Mouse (Mus musculus) limb, embryonic 12.5 days (tissue): Measurements from ENCODE around the gene Srm. TPM values are rescaled to one million over a fixed set of nuclear protein-coding genes. Genes with fewer than 3 reads are reported as not detected.

Source experiments
- ATAC-seq: fragments of 200-750 bp; cut with Nextera tagmentation; 2 replicates; pipeline ENCODE4 v1.8.0; 2017; ENCODE audit warnings: low read depth, moderate TSS enrichment; ENCODE audit not compliant: insufficient number of reproducible peaks, insufficient read depth, low FRiP score, low TSS enrichment
- H3K27ac ChIP-seq: fragments of 300-500 bp; sonication (generic); 2 replicates; pipeline ENCODE4 v1.5.1; 2016; ENCODE audit warnings: mild to moderate bottlenecking, moderate library complexity
- H3K27me3 ChIP-seq: fragments of 300-500 bp; sonication (generic); 2 replicates; pipeline ENCODE4 v1.6.1; 2016; ENCODE audit warnings: mild to moderate bottlenecking, moderate library complexity
- H3K36me3 ChIP-seq: fragments of 300-500 bp; sonication (generic); 2 replicates; pipeline ENCODE4 v1.6.1; 2016; ENCODE audit warnings: mild to moderate bottlenecking, moderate library complexity
- H3K4me1 ChIP-seq: fragments of 300-500 bp; sonication (generic); replicated peaks from 2 replicates; pipeline ENCODE4 v1.6.1; 2016
- H3K4me2 ChIP-seq: fragments of 300-500 bp; sonication (generic); 2 replicates; pipeline ENCODE4 v1.6.1; 2016; ENCODE audit warnings: mild to moderate bottlenecking, moderate library complexity
- H3K4me3 ChIP-seq: fragments of 300-500 bp; sonication (generic); replicated peaks from 2 replicates; pipeline ENCODE4 v1.5.1; 2016; ENCODE audit warnings: mild to moderate bottlenecking
- H3K9ac ChIP-seq: fragments of 300-500 bp; sonication (generic); replicated peaks from 2 replicates; pipeline ENCODE4 v1.6.1; 2016; ENCODE audit warnings: mild to moderate bottlenecking, moderate library complexity
- H3K9me3 ChIP-seq: fragments of 300-500 bp; sonication (generic); 2 replicates; pipeline ENCODE4 v1.6.1; 2016; ENCODE audit warnings: mild to moderate bottlenecking, moderate library complexity
- WGBS: fragments of 180-500 bp; shearing (Covaris S2); methylation state at CpG from one replicate; pipeline ENCODE4 v1.1.7; 2016; 5-methylcytosine and 5-hydroxymethylcytosine counted together
- polyA plus RNA-seq: library from polyadenylated mRNA; unstranded; fragments of >200 nt; fragmentation: Nextera tagmentation; extraction: Ambion mirVana; gene quantifications from 2 replicates; pipeline ENCODE4 v1.2.1, GENCODE M21; 2016

Srm gene
- polyA plus RNA-seq, 1 experiment from 2014 or later: 190 TPM

DNA sequence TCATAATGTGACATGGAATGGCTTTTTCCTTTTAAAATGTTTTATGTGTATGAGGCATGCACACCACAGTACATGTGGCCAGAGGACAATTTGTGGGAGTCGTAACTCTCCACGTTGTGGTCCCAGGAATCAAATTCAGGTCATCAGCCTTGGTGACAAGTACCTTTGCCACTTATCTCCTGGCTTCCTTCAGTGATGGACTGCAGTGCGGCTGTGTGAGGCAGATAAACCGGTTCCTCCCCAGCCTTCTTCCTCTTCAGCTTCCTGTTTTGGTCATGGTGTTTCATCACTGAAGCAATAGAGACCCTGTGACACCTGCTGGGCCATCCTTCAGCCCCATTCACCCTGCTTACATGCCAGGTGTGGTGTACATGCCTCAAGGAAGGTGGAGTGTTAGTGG lies 8.0 kb upstream of the Srm start:
- Histone ChIP-seq H3K4me1 (no peaks in the 10 kb centered on the region), H3K36me3 (peaks cover 54% of the 10 kb centered on the region), H3K4me2 (no peak overlapping the region), H3K9ac (no peak overlapping the region), H3K27ac (no peak overlapping the region), H3K4me3 (no peak overlapping the region), H3K27me3 (no peaks in the 10 kb centered on the region), H3K9me3 (no peaks in the 10 kb centered on the region)
- ATAC-seq: no peak
- 86% methylated on average over 4 of the region's 4 CpGs for WGBS

DNA sequence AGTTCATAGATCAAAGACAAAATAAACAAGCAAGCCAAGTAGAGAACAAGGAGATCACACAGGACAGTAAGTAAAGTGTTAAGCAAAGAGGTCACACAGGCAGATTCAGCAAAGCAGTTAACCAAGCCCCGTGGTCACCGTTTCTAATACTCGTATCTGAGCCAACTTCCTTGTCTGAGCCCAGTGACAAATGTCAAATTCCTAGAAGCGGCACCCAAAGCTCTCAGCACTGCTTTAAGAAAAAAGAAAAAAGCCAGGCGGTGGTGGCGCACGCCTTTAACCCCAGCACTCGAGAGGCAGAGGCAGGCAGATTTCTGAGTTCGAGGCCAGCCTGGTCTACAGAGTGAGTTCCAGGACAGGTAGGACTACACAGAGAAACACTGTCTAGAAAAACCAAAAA lies 4.7 kb upstream of the Srm start:
- no peak overlapping the region for H3K27ac ChIP-seq
- no peak overlapping the region for H3K4me3 ChIP-seq
- H3K36me3 ChIP-seq: peaks cover 20% of the 10 kb centered on the region
- no peak overlapping the region for H3K9ac ChIP-seq
- H3K4me1 ChIP-seq: peaks cover 4% of the 10 kb centered on the region; the same call in 1 of the 2 replicates
- 77% methylated on average over 9 of the region's 9 CpGs for WGBS
- H3K9me3 ChIP-seq: no peaks in the 10 kb centered on the region
- ATAC-seq: no peak
- H3K4me2 ChIP-seq: no peak overlapping the region
- no peaks in the 10 kb centered on the region for H3K27me3 ChIP-seq

DNA sequence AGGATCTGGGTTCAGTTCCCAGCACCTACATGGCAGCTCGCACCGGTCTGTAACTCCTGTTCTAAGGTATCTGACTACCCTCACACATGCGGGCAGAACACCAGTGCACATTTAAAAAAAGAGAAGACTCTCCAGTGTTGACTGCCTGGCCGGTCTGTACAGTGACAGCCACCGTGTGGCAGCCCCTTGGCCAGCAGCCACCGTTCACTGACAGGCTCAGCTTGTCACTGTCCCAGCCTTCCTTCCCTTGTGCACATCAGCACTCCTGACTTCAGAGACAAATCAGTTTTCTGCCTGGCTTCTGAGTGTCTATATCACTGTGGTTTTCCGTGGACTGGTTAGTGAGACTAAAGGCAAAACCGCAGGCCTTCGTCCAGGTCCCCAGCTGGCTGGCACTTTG lies 2.5 kb upstream of the Srm start:
- no peak for ATAC-seq
- WGBS: 83% methylated on average over 9 of the region's 9 CpGs
- H3K36me3 ChIP-seq: peaks cover 12% of the 10 kb centered on the region
- no peaks in the 10 kb centered on the region for H3K27me3 ChIP-seq
- no peak overlapping the region for H3K4me2 ChIP-seq
- H3K4me1 ChIP-seq: peaks cover 15% of the 10 kb centered on the region
- H3K27ac ChIP-seq: no peak overlapping the region
- no peaks in the 10 kb centered on the region for H3K9me3 ChIP-seq
- no peak overlapping the region for H3K9ac ChIP-seq
- H3K4me3 ChIP-seq: no peak overlapping the region

DNA sequence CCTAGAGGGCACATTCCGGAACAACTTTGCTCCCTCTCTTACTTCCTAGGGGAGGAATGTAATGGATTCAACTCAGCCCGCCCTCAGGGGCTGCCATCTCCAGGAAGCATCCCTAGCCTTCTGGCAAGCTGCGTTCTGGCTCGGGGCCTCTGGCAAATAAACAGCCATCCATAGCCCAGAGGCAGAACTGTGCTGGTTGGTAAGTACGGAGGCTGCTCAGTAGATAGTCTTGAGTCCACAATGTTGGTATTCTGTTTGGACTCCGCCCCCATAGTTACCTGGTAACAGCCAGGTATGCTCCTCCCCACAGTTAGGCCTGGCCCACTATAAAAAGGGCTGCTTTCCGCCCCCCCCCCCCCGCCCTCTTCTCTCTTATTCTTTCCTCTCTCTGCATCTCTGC lies 1.7 kb upstream of the Srm start:
- ATAC-seq: no peak
- 54% methylated on average over 7 of the region's 8 CpGs for WGBS

DNA sequence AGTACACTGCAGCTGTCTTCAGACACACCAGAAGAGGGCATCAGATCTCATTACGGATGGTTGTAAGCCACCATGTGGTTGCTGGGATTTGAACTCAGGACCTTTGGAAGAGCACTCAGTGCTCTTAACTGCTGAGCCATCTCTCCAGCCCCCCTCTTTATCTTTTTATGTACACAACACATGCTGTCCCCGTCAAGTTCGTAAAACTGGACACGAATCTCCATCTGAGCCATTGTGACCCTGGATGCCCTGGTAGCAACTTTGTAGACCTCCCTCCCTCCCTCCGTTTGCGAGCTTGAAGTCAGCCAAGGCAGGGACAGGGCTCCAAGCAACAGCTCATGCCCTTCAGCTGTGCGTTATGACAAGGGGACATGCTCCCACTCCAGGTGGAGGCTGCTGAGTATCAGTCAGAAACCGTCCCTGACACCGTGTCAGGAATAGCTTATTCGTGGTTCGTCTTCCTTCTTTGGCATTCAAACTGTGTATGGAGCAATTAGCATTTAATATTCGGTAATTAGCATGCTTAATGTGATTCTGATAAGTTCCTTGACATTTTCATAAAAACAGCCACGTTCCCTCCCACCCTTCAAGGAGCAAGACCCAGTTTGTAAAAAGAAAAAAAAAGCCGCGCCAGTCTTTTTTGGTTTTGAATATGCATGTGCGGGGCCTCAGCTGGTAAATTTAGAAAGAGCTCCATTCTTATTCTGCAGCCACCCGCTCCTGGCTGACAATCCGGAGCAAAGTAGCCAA lies 707 bp upstream of the Srm start:
- ATAC-seq: no peak
- Histone ChIP-seq H3K27ac (peak overlapping the region; percentile 66), H3K9me3 (no peaks in the 10 kb centered on the region), H3K4me1 (peaks cover 15% of the 10 kb centered on the region), H3K4me3 (peak overlapping the region; percentile 98), H3K36me3 (peaks cover 30% of the 10 kb centered on the region), H3K9ac (peak overlapping the region; percentile 52), H3K27me3 (no peaks in the 10 kb centered on the region), H3K4me2 (peak overlapping the region; percentile 91)
- WGBS: 7% methylated on average over 18 of the region's 18 CpGs

More for the DNA sequence above, 1.7 kb upstream of the Srm start:
- H3K4me1 ChIP-seq: peaks cover 15% of the 10 kb centered on the region
- H3K27me3 ChIP-seq: no peaks in the 10 kb centered on the region
- H3K9ac ChIP-seq: no peak overlapping the region
- peaks cover 19% of the 10 kb centered on the region for H3K36me3 ChIP-seq
- H3K4me2 ChIP-seq: no peak overlapping the region
- no peaks in the 10 kb centered on the region for H3K9me3 ChIP-seq
- no peak overlapping the region for H3K4me3 ChIP-seq
- no peak overlapping the region for H3K27ac ChIP-seq

DNA sequence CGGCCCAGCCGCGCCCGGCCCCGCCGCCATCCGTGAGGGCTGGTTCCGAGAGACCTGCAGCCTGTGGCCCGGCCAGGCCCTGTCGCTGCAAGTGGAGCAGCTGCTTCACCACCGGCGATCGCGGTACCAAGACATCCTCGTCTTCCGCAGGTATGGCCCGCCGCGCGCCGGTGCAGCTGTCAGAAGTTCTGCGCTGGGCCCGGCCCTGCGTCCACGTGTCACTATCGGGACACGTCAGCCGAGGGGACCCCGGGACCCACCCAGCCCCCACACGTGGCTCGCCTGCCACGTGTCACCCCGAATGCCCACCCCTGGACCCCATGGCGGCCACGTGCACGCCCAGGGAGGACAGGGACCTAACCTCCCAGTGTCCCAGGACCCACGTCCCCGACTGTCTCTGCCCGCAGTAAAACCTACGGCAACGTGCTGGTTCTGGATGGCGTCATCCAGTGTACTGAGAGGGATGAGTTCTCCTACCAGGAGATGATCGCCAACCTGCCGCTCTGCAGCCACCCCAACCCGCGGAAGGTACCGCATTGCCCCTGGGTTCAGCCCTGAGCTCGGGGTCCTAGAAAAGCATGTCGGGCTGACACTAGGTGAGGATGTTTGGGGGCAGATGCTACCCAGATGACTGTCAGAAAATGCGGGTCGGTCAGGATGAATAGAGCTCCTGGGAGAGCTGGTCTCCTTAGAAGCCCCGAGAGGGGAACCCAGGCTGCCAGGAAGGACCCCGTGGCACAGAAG lies 506 bp downstream of the Srm start:
- peaks cover 15% of the 10 kb centered on the region for H3K4me1 ChIP-seq
- H3K9me3 ChIP-seq: no peaks in the 10 kb centered on the region
- peak; percentile 63 for ATAC-seq
- no peak overlapping the region for H3K27ac ChIP-seq
- WGBS: 1% methylated on average over 47 of the region's 53 CpGs
- peaks cover 42% of the 10 kb centered on the region for H3K36me3 ChIP-seq
- H3K4me3 ChIP-seq: peak overlapping the region; percentile 98
- H3K27me3 ChIP-seq: no peaks in the 10 kb centered on the region
- H3K9ac ChIP-seq: peak overlapping the region; percentile 88
- H3K4me2 ChIP-seq: peak overlapping the region; percentile 91

DNA sequence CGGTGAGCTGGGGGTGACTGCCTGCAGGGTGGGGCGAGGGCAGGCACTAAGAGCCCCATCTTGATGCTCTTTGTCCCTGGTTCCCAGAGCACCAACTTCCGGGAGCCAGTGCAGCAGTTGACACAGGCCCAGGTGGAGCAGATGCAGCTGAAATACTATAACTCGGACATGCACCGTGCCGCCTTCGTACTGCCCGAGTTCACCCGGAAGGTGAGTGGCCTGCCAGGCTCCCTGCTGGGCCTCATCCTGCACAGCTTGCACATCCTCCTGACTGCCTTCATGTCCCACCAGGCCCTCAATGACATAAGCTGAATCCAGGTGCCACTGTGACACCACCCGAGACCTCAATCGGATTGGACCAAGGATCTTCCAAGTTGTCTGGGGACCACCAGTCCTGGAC lies 2.7 kb downstream of the Srm start:
- H3K4me3 ChIP-seq: no peak overlapping the region
- H3K27ac ChIP-seq: no peak overlapping the region
- 95% methylated on average over 11 of the region's 11 CpGs for WGBS
- H3K9me3 ChIP-seq: no peaks in the 10 kb centered on the region
- H3K4me1 ChIP-seq: peaks cover 15% of the 10 kb centered on the region
- no peaks in the 10 kb centered on the region for H3K27me3 ChIP-seq
- H3K9ac ChIP-seq: no peak overlapping the region
- peaks cover 64% of the 10 kb centered on the region for H3K36me3 ChIP-seq
- no peak overlapping the region for H3K4me2 ChIP-seq
- no peak for ATAC-seq

DNA sequence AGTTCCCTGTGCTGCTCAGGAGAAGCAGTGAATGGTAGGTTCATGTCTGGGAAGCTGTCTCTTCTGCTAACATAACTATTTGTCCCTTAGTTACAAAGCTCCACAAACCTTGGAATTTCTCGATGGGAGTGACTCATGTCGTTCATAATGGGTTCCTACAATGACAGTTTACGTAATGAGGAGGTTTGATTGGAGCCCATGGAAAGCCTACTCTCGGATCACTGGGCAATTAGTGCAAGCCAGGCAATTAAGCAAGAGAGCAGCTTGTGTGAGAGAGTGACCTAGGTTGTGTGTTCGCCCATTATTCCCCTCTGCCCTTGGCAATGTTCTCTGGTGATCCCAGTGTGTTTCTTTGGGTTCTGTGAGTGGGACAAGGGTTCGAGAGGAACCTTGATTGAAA lies 4.6 kb downstream of the Srm start:
- peaks cover 11% of the 10 kb centered on the region for H3K4me1 ChIP-seq
- no peaks in the 10 kb centered on the region for H3K9me3 ChIP-seq
- peaks cover 71% of the 10 kb centered on the region for H3K36me3 ChIP-seq
- H3K27ac ChIP-seq: no peak overlapping the region
- no peak for ATAC-seq
- H3K4me2 ChIP-seq: no peak overlapping the region
- no peak overlapping the region for H3K4me3 ChIP-seq
- no peak overlapping the region for H3K9ac ChIP-seq
- 91% methylated on average over 6 of the region's 6 CpGs for WGBS
- no peaks in the 10 kb centered on the region for H3K27me3 ChIP-seq

DNA sequence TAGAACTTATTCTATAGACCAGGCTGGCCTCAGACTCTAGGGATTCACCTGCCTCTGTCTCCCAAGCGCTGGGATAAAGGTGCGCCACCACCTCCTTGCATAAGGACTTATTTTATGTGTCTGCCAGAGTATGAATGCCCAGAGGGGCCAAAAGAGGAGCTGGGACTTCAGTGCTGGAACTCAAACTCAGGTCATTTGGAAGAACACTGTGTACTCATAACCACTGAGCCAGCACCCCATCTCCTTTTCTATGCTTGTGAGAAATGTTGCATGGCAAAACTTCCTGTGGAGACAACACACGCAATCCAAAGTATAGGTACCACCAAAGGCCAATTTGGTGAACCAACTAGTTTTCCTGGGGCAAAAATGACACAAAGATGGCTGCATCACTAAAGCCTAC lies 5.4 kb downstream of the Srm start:
- H3K36me3 ChIP-seq: peaks cover 71% of the 10 kb centered on the region
- WGBS: 97% methylated on average over 3 of the region's 3 CpGs

DNA sequence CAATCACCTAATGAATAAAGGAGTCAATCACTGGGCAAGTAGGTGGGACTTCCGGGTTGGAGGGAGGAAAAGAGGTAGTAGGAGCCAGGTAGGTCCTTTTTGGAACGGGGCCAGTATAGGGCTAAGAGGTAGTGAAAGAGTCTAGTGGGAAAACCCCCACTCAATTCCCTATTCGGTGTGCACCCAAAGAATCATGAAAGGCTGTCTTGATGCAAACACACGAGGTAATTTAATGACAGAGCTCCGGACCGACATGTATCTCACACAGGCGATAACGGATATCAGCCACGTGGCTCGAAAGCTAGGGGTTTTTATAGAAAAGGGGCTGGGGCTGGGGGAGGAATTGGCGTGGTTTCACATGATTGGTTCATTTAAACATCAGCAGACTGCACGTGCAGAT lies 7.5 kb downstream of the Srm start:
- H3K27ac ChIP-seq: no peak overlapping the region
- no peak overlapping the region for H3K4me2 ChIP-seq
- H3K9me3 ChIP-seq: no peaks in the 10 kb centered on the region
- WGBS: 93% methylated on average over 12 of the region's 12 CpGs
- H3K9ac ChIP-seq: no peak overlapping the region
- ATAC-seq: no peak
- no peak overlapping the region for H3K4me3 ChIP-seq
- H3K4me1 ChIP-seq: no peaks in the 10 kb centered on the region
- H3K36me3 ChIP-seq: peaks cover 59% of the 10 kb centered on the region
- no peaks in the 10 kb centered on the region for H3K27me3 ChIP-seq

More for the DNA sequence above, 5.4 kb downstream of the Srm start:
- Histone ChIP-seq H3K9me3 (no peaks in the 10 kb centered on the region), H3K27ac (no peak overlapping the region), H3K4me1 (peaks cover 11% of the 10 kb centered on the region), H3K9ac (no peak overlapping the region), H3K4me2 (no peak overlapping the region), H3K27me3 (no peaks in the 10 kb centered on the region), H3K4me3 (no peak overlapping the region)
- ATAC-seq: no peak

DNA sequence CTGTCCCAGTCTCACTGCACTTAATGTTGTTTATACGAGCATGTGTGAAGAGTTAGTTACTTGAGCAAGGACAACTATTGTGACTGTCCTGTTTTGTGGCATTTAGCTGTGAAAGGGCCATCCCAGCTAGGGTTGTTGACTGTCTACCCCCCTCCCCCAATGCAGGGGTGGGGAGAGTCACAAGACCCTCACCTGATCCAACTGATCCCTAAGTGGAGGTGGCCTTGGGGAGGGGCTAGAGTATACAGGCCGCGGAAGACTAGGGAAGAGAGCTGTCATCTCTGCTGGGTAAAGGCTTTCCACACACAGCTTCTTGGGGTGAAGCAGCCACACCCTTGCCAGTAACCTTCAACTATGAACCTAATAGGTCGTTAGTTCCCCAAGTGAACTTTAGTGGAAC lies 9.0 kb downstream of the Srm start:
- H3K36me3 ChIP-seq: peaks cover 44% of the 10 kb centered on the region
- H3K4me1 ChIP-seq: no peaks in the 10 kb centered on the region
- H3K4me3 ChIP-seq: no peak overlapping the region
- H3K9me3 ChIP-seq: no peaks in the 10 kb centered on the region
- WGBS: 75% methylated on average over 4 of the region's 4 CpGs
- H3K4me2 ChIP-seq: no peak overlapping the region
- ATAC-seq: no peak
- H3K27me3 ChIP-seq: no peaks in the 10 kb centered on the region
- no peak overlapping the region for H3K27ac ChIP-seq
- no peak overlapping the region for H3K9ac ChIP-seq
